In the genomic region with DNA sequence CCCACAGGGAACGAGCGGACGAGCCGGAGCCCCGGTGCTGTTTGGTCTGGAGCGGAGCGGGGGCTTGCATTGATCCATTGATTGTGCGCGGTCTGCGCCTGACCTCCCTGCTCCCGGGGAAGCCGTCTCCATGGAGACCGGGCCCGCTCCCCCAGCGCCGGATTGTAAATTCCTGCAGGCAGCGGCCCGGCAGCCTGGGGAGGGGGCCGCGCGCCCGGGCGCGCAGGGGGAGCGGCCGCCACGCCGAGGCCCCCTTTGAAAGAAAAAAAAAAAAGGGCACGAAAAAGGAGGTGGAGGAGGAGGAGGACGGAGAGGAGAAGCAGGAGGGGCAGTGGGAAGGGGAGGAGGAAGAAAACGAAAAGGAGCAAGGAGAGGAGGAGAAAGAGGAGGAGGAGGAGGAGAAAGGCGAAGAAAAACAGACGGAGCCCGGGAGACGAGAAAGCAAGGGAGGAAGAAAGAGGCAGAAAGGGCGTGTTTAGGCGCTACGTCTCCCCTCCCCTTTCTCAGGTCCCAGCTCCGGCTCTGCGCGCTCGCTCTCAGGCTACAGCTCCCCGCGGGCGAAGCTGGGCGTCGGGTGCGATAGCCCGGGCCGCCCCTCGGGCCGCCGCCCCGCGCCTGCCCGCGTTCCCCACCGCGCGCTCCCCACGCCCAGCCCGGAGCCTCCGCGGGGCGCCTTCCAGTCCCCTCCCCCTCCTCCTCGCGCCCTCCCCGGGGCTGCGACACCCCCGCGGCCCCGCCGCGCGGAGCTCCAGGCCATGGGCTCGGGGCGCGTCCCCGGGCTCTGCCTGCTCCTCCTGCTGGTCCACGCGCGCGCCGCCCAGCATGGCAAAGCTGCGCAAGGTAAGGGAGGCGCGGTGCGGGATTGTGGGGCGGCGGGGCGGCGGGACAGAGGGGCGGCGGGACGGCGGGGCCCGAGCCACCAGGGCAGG, we compare ENCODE assay signal across 8 mouse cellular contexts. TPM values are rescaled to one million over a fixed set of nuclear protein-coding genes. Genes with fewer than 3 reads are reported as not detected.
DNase-seq lines count a peak whose midpoint lies in the region; ATAC-seq and TF ChIP-seq lines count a peak whose summit lies in the region.

A gene (plus strand): TSS at position 371 of the 929 bp plus-strand sequence.

- H3K27ac ChIP-seq in heart, postnatal 0 days (ENCODE audit: low read depth): no peak within 1 kb of the TSS
- H3K27ac ChIP-seq in liver, embryonic 13.5 days: no peak within 1 kb of the TSS
- H3K27ac ChIP-seq in stomach, embryonic 15.5 days: no peak within 1 kb of the TSS; the same call in 1 of the 2 replicates

- H3K9me3 ChIP-seq in heart, postnatal 0 days (replicated peaks; ENCODE audit: control insufficient read depth, low read length): no peaks in the 10 kb centered on the region
- no peaks in the 10 kb centered on the region for H3K9me3 ChIP-seq in liver, embryonic 13.5 days (replicated peaks)
- no peaks in the 10 kb centered on the region for H3K9me3 ChIP-seq in stomach, embryonic 15.5 days

- under 1% methylated on average over 73 of the region's 97 CpGs for WGBS in lung, adult 2 months
- under 1% methylated on average over 63 of the region's 97 CpGs for WGBS in heart, postnatal 0 days
- 1% methylated on average over 92 of the region's 97 CpGs for WGBS in liver, embryonic 13.5 days (ENCODE audit: insufficient replicate concordance)
- 1% methylated on average over 68 of the region's 97 CpGs for WGBS in stomach, embryonic 15.5 days

- ATAC-seq in heart, postnatal 0 days (ENCODE audit: insufficient read depth, low read depth): peak; percentile 24; the same call in 1 of the 2 replicates
- no peak for ATAC-seq in liver, embryonic 13.5 days (ENCODE audit: low read depth)
- no peak for ATAC-seq in stomach, embryonic 15.5 days (ENCODE audit: insufficient read depth, low FRiP score, low read depth)

- no peak for TF ChIP-seq EP300 in heart, postnatal 0 days (IDR thresholded peaks at IDR 0.05; ENCODE audit: low read depth)

- no peak for TF ChIP-seq CTCF in lung, adult 2 months (IDR thresholded peaks at IDR 0.05; ENCODE audit: insufficient read depth, low read length)
- no peak for TF ChIP-seq CTCF in heart, postnatal 0 days (IDR thresholded peaks at IDR 0.05; ENCODE audit: low read depth)

- no peaks in the 10 kb centered on the region for H3K36me3 ChIP-seq in heart, postnatal 0 days (replicated peaks; ENCODE audit: control insufficient read depth, insufficient read depth, low read length)
- H3K36me3 ChIP-seq in liver, embryonic 13.5 days: no peaks in the 10 kb centered on the region
- no peaks in the 10 kb centered on the region for H3K36me3 ChIP-seq in stomach, embryonic 15.5 days

- H3K4me2 ChIP-seq in heart, postnatal 0 days (ENCODE audit: low read depth, low read length): peak within 1 kb of the TSS; percentile 93
- peak within 1 kb of the TSS; percentile 71 for H3K4me2 ChIP-seq in liver, embryonic 13.5 days
- H3K4me2 ChIP-seq in stomach, embryonic 15.5 days: peak within 1 kb of the TSS; percentile 99

- peak within 1 kb of the TSS; percentile 24 for H3K9ac ChIP-seq in heart, postnatal 0 days (replicated peaks; ENCODE audit: low read depth, low read length)
- H3K9ac ChIP-seq in liver, embryonic 13.5 days: peak within 1 kb of the TSS; percentile 49
- H3K9ac ChIP-seq in stomach, embryonic 15.5 days: peak within 1 kb of the TSS; percentile 29; the same call in 1 of the 2 replicates

- peak within 1 kb of the TSS; percentile 49 for H3K4me3 ChIP-seq in lung, adult 2 months (replicated peaks; ENCODE audit: extremely low read depth, low read depth, low read length)
- peak within 1 kb of the TSS; percentile 60 for H3K4me3 ChIP-seq in heart, postnatal 0 days (ENCODE audit: low read depth, low read length)
- peak within 1 kb of the TSS; percentile 59 for H3K4me3 ChIP-seq in liver, embryonic 13.5 days (replicated peaks)
- H3K4me3 ChIP-seq in stomach, embryonic 15.5 days (replicated peaks): peak within 1 kb of the TSS; percentile 66

- DNase-seq in lung, adult 2 months: no peak
- no peak for DNase-seq in lung, postnatal 10 days
- DNase-seq in adrenal gland, postnatal 36 days: peak; percentile 57 to 70
- DNase-seq in heart, postnatal 0 days (ENCODE audit: low spot score): no peak
- DNase-seq in liver, embryonic 13.5 days: no peak
- no peak for DNase-seq in layer of hippocampus, postnatal 36 days
- DNase-seq in cerebellum, postnatal 36 days: no peak

- peaks cover 4% of the 10 kb centered on the region for H3K4me1 ChIP-seq in lung, adult 2 months (ENCODE audit: control insufficient read depth, insufficient read depth, low read length)
- peaks cover 11% of the 10 kb centered on the region for H3K4me1 ChIP-seq in heart, postnatal 0 days (ENCODE audit: control insufficient read depth, insufficient read depth)
- H3K4me1 ChIP-seq in liver, embryonic 13.5 days (replicated peaks): peaks cover 27% of the 10 kb centered on the region
- H3K4me1 ChIP-seq in stomach, embryonic 15.5 days: peaks cover 36% of the 10 kb centered on the region

- peaks cover 86% of the 10 kb centered on the region for H3K27me3 ChIP-seq in heart, postnatal 0 days (ENCODE audit: control insufficient read depth, insufficient read depth, low read length)
- peaks cover 98% of the 10 kb centered on the region for H3K27me3 ChIP-seq in liver, embryonic 13.5 days
- peaks cover 17% of the 10 kb centered on the region; the same call in 1 of the 2 replicates for H3K27me3 ChIP-seq in stomach, embryonic 15.5 days (replicated peaks)

- TF ChIP-seq POLR2A in lung, adult 2 months (IDR thresholded peaks at IDR 0.05; ENCODE audit: borderline replicate concordance, extremely low read depth, low read depth, low read length): no peak

RNA-seq across cellular contexts. Expression of the gene that starts here (rescaled TPM):
- 3.1 and 3.6 TPM in 2 replicates for polyA plus RNA-seq in lung, adult 2 months (2012; rRNA removed)
- 10 to 100 TPM; 14.5 to 16.0 TPM for total RNA-seq in adrenal gland, postnatal 36 days (2021)
- 1.2 and 3.0 TPM in 2 replicates for total RNA-seq in heart, postnatal 0 days (2014; rRNA removed; ENCODE audit: low replicate concordance)
- polyA plus RNA-seq in heart, postnatal 0 days (2015; fragmentation: Nextera tagmentation; extraction: Ambion mirVana): 0.14 and 0.21 TPM in 2 replicates
- 0.29 and 0.38 TPM in 2 replicates for polyA plus RNA-seq in liver, embryonic 13.5 days (2015; fragmentation: Nextera tagmentation; extraction: Ambion mirVana)
- polyA plus RNA-seq in stomach, embryonic 15.5 days (2015; fragmentation: Nextera tagmentation; extraction: Ambion mirVana): 1.6 and 2.4 TPM in 2 replicates
- 1 to 10 TPM in 1 of 2 experiments, under 1 TPM in 1; 0.96 to 1.0 TPM for total RNA-seq in layer of hippocampus, postnatal 36 days (2021)

Comparison
In these comparisons a context has a peak if more than half of its experiments do, and no peak if none do; other contexts are left out.
1. DNase-seq: peak in adrenal gland, postnatal 36 days (2 of 2); none in lung, adult 2 months (single experiment), lung, postnatal 10 days (single experiment), heart, postnatal 0 days (single experiment), liver, embryonic 13.5 days (single experiment), layer of hippocampus, postnatal 36 days (0 of 2) and cerebellum, postnatal 36 days (0 of 2).
2. Peak in every context shown above with its lines, with median percentiles within 50 percentile points of each other: H3K4me3 ChIP-seq, H3K4me2 ChIP-seq and H3K9ac ChIP-seq.